Mouse (Mus musculus): Measurements from ENCODE around the gene Ropn1. TPM values are rescaled to one million over a fixed set of nuclear protein-coding genes. Genes with fewer than 3 reads are reported as not detected.

Gene Ropn1
- polyA plus RNA-seq, 1 experiment from 2014 or later, result not detected

- 31% methylated on average over 5 of the region's 5 CpGs for WGBS
Observed at GRCm38 (mm10) chr16:34657983-34658382, 8.3 kb downstream of the Ropn1 start.

GRCm38 (mm10) chr16:34658388-34658787 is 8.7 kb downstream of the Ropn1 start:
- ATAC-seq (ENCODE audit: low FRiP score), result no peak
- 44% methylated on average over 11 of the region's 11 CpGs for WGBS

More at GRCm38 (mm10) chr16:34657983-34658382, 8.3 kb downstream of the Ropn1 start:
- peaks cover 8% of the 10 kb centered on the region for H3K4me1 ChIP-seq
- H3K9me3 ChIP-seq (replicated peaks), result no peaks in the 10 kb centered on the region
- peak overlapping the region; percentile 51 for H3K4me2 ChIP-seq (replicated peaks)
- no peak overlapping the region for H3K9ac ChIP-seq
- no peak for ATAC-seq (ENCODE audit: low FRiP score)
- peaks cover 8% of the 10 kb centered on the region for H3K27me3 ChIP-seq
- peak overlapping the region; percentile 30; the same call in 1 of the 2 replicates for H3K4me3 ChIP-seq
- no peaks in the 10 kb centered on the region for H3K36me3 ChIP-seq
- H3K27ac ChIP-seq, result no peak overlapping the region

GRCm38 (mm10) chr16:34664553-34664952 is 14.8 kb downstream of the Ropn1 start:
- Histone ChIP-seq H3K9ac (no peak overlapping the region), H3K9me3 (replicated peaks) (no peaks in the 10 kb centered on the region), H3K4me2 (replicated peaks) (no peak overlapping the region), H3K27ac (no peak overlapping the region), H3K36me3 (no peaks in the 10 kb centered on the region), H3K27me3 (peaks cover 32% of the 10 kb centered on the region), H3K4me1 (0 out of 2 replicates have a peak, but pooled peaks cover 6% of the 10 kb centered on the region), H3K4me3 (no peak overlapping the region)
- WGBS, result 63% methylated on average over 3 of the region's 3 CpGs
- ATAC-seq (ENCODE audit: low FRiP score), result no peak

More at GRCm38 (mm10) chr16:34658388-34658787, 8.7 kb downstream of the Ropn1 start:
- Histone ChIP-seq H3K9me3 (replicated peaks) (no peaks in the 10 kb centered on the region), H3K9ac (no peak overlapping the region), H3K27ac (no peak overlapping the region), H3K4me3 (peak overlapping the region; percentile 30; the same call in 1 of the 2 replicates), H3K36me3 (no peaks in the 10 kb centered on the region), H3K27me3 (peaks cover 8% of the 10 kb centered on the region), H3K4me2 (replicated peaks) (peak overlapping the region; percentile 51), H3K4me1 (peaks cover 8% of the 10 kb centered on the region)

- H3K9ac ChIP-seq, result no peak overlapping the region
- H3K4me1 ChIP-seq, result 0 out of 2 replicates have a peak, but pooled peaks cover 6% of the 10 kb centered on the region
- ATAC-seq (ENCODE audit: low FRiP score), result 0 out of 2 replicates have a peak, but pooled peaks have one; percentile 61
- peak overlapping the region; percentile 35 for H3K4me2 ChIP-seq (replicated peaks)
- no peak overlapping the region for H3K27ac ChIP-seq
- peaks cover 36% of the 10 kb centered on the region for H3K27me3 ChIP-seq
- no peaks in the 10 kb centered on the region for H3K9me3 ChIP-seq (replicated peaks)
- H3K4me3 ChIP-seq, result no peak overlapping the region
- WGBS, result 7% methylated on average over 20 of the region's 20 CpGs
- H3K36me3 ChIP-seq, result no peaks in the 10 kb centered on the region
Observed at GRCm38 (mm10) chr16:34667031-34667726, 17.5 kb downstream of the Ropn1 start.

- Histone ChIP-seq H3K27ac (no peak overlapping the region), H3K4me1 (0 out of 2 replicates have a peak, but pooled peaks cover 6% of the 10 kb centered on the region), H3K27me3 (peaks cover 36% of the 10 kb centered on the region), H3K4me3 (no peak overlapping the region), H3K9ac (no peak overlapping the region), H3K4me2 (replicated peaks) (no peak overlapping the region), H3K36me3 (no peaks in the 10 kb centered on the region), H3K9me3 (replicated peaks) (no peaks in the 10 kb centered on the region)
- ATAC-seq (ENCODE audit: low FRiP score), result no peak
- 78% methylated on average over 9 of the region's 9 CpGs for WGBS
Observed at GRCm38 (mm10) chr16:34668341-34668740, 18.6 kb downstream of the Ropn1 start.

- Histone ChIP-seq H3K9ac (no peak overlapping the region), H3K4me2 (replicated peaks) (no peak overlapping the region), H3K4me1 (0 out of 2 replicates have a peak, but pooled peaks cover 4% of the 10 kb centered on the region), H3K4me3 (no peak overlapping the region), H3K27me3 (peaks cover 22% of the 10 kb centered on the region), H3K27ac (no peak overlapping the region), H3K9me3 (replicated peaks) (no peaks in the 10 kb centered on the region), H3K36me3 (no peaks in the 10 kb centered on the region)
- ATAC-seq (ENCODE audit: low FRiP score), result no peak
- 60% methylated on average over 7 of the region's 7 CpGs for WGBS
Observed at GRCm38 (mm10) chr16:34671966-34672365, 22.2 kb downstream of the Ropn1 start.

GRCm38 (mm10) chr16:34672822-34673221 is 23.1 kb downstream of the Ropn1 start:
- no peak overlapping the region for H3K4me2 ChIP-seq (replicated peaks)
- no peak overlapping the region for H3K4me3 ChIP-seq
- no peak for ATAC-seq (ENCODE audit: low FRiP score)
- H3K4me1 ChIP-seq, result no peaks in the 10 kb centered on the region
- no peaks in the 10 kb centered on the region for H3K9me3 ChIP-seq (replicated peaks)
- H3K36me3 ChIP-seq, result no peaks in the 10 kb centered on the region
- no peak overlapping the region for H3K9ac ChIP-seq
- H3K27me3 ChIP-seq, result peaks cover 21% of the 10 kb centered on the region
- no peak overlapping the region for H3K27ac ChIP-seq
- WGBS, result 56% methylated on average over 3 of the region's 3 CpGs

- ATAC-seq (ENCODE audit: low FRiP score), result no peak
- no peaks in the 10 kb centered on the region for H3K36me3 ChIP-seq
- H3K4me1 ChIP-seq, result no peaks in the 10 kb centered on the region
- WGBS, result 93% methylated on average over 6 of the region's 6 CpGs
- no peaks in the 10 kb centered on the region for H3K9me3 ChIP-seq (replicated peaks)
- no peak overlapping the region for H3K4me3 ChIP-seq
- H3K4me2 ChIP-seq (replicated peaks), result no peak overlapping the region
- no peak overlapping the region for H3K27ac ChIP-seq
- H3K27me3 ChIP-seq, result peaks cover 6% of the 10 kb centered on the region
- no peak overlapping the region for H3K9ac ChIP-seq
Observed at GRCm38 (mm10) chr16:34674365-34674764, 24.6 kb downstream of the Ropn1 start.

- no peaks in the 10 kb centered on the region for H3K4me1 ChIP-seq
- H3K9me3 ChIP-seq (replicated peaks), result no peaks in the 10 kb centered on the region
- ATAC-seq (ENCODE audit: low FRiP score), result no peak
- no peaks in the 10 kb centered on the region for H3K27me3 ChIP-seq
- H3K4me3 ChIP-seq, result no peak overlapping the region
- no peak overlapping the region for H3K4me2 ChIP-seq (replicated peaks)
- no peak overlapping the region for H3K27ac ChIP-seq
- H3K36me3 ChIP-seq, result no peaks in the 10 kb centered on the region
- H3K9ac ChIP-seq, result no peak overlapping the region
Observed at GRCm38 (mm10) chr16:34681823-34682222, 32.1 kb downstream of the Ropn1 start.

GRCm38 (mm10) chr16:34689879-34690278 is 40.2 kb downstream of the Ropn1 start:
- no peaks in the 10 kb centered on the region for H3K36me3 ChIP-seq
- H3K27ac ChIP-seq, result no peak overlapping the region
- H3K4me2 ChIP-seq (replicated peaks), result peak overlapping the region; percentile 82; the same call in 1 of the 2 replicates
- H3K27me3 ChIP-seq, result no peaks in the 10 kb centered on the region
- H3K4me1 ChIP-seq, result peaks cover 8% of the 10 kb centered on the region
- 80% methylated on average over 3 of the region's 3 CpGs for WGBS
- no peak; the same call in 1 of the 2 replicates for ATAC-seq (ENCODE audit: low FRiP score)
- H3K9ac ChIP-seq, result no peak overlapping the region
- H3K9me3 ChIP-seq (replicated peaks), result no peaks in the 10 kb centered on the region
- peak overlapping the region; percentile 52; the same call in 1 of the 2 replicates for H3K4me3 ChIP-seq

- under 1% methylated on average over 53 of the region's 53 CpGs for WGBS
- peak within 1 kb of the TSS; percentile 81 for H3K27ac ChIP-seq
- no peaks in the 10 kb centered on the region for H3K27me3 ChIP-seq
- ATAC-seq (ENCODE audit: low FRiP score), result peak; percentile 91
- no peaks in the 10 kb centered on the region for H3K36me3 ChIP-seq
- H3K4me3 ChIP-seq, result peak within 1 kb of the TSS; percentile 52
- H3K9ac ChIP-seq, result peak within 1 kb of the TSS; percentile 67
- H3K4me2 ChIP-seq (replicated peaks), result peak within 1 kb of the TSS; percentile 82
- H3K9me3 ChIP-seq (replicated peaks), result no peaks in the 10 kb centered on the region
- H3K4me1 ChIP-seq, result peaks cover 8% of the 10 kb centered on the region
Observed at GRCm38 (mm10) chr16:34690334-34691144, 40.8 kb downstream of the Ropn1 start, which contains the start of gene Ccdc14. TSS of gene Ccdc14 (plus strand) at chr16:34690616.

GRCm38 (mm10) chr16:34691156-34691555 is 41.4 kb downstream of the Ropn1 start:
- H3K4me1 ChIP-seq, result peaks cover 8% of the 10 kb centered on the region
- no peaks in the 10 kb centered on the region for H3K27me3 ChIP-seq
- H3K36me3 ChIP-seq, result no peaks in the 10 kb centered on the region
- 0 out of 2 replicates have a peak, but pooled peaks have one; percentile 23 for ATAC-seq (ENCODE audit: low FRiP score)
- H3K4me3 ChIP-seq, result peak overlapping the region; percentile 52
- WGBS, result 9% methylated on average over 11 of the region's 11 CpGs
- H3K9me3 ChIP-seq (replicated peaks), result no peaks in the 10 kb centered on the region
- H3K9ac ChIP-seq, result peak overlapping the region; percentile 67
- peak overlapping the region; percentile 81; the same call in 1 of the 2 replicates for H3K27ac ChIP-seq
- H3K4me2 ChIP-seq (replicated peaks), result peak overlapping the region; percentile 82

All from hindbrain, embryonic 12.5 days (tissue).